Mouse (Mus musculus): ENCODE measurements at regions not wholly inside any gene's neighbourhood (a gene's known extent, or its start where the extent isn't known, plus 50 kb on each side); places are given as distances from the start of the nearest gene placed in this dataset.
A peak's percentile ranks its signal among the peaks of the same experiment; 100 is the strongest.

- 89% methylated on average over 3 of the region's 3 CpGs for WGBS
Measured at GRCm38 (mm10) chr10:98790456-98790855, 123.8 kb upstream of the Atp2b1 start.

GRCm38 (mm10) chr10:98792019-98792741 is 122.0 kb upstream of the Atp2b1 start:
- ATAC-seq (ENCODE audit: insufficient number of reproducible peaks, insufficient read depth, low FRiP score, low TSS enrichment, low read depth), result no peak
- Histone ChIP-seq H3K27ac (no peak overlapping the region), H3K9me3 (no peaks in the 10 kb centered on the region)

More at GRCm38 (mm10) chr10:98790456-98790855, 123.8 kb upstream of the Atp2b1 start:
- Histone ChIP-seq H3K9ac (replicated peaks) (no peak overlapping the region), H3K4me3 (replicated peaks) (no peak overlapping the region), H3K4me1 (replicated peaks) (no peaks in the 10 kb centered on the region), H3K9me3 (no peaks in the 10 kb centered on the region), H3K4me2 (no peak overlapping the region), H3K27ac (no peak overlapping the region), H3K27me3 (no peaks in the 10 kb centered on the region), H3K36me3 (no peaks in the 10 kb centered on the region)
- ATAC-seq (ENCODE audit: insufficient number of reproducible peaks, insufficient read depth, low FRiP score, low TSS enrichment, low read depth), result no peak

DNA sequence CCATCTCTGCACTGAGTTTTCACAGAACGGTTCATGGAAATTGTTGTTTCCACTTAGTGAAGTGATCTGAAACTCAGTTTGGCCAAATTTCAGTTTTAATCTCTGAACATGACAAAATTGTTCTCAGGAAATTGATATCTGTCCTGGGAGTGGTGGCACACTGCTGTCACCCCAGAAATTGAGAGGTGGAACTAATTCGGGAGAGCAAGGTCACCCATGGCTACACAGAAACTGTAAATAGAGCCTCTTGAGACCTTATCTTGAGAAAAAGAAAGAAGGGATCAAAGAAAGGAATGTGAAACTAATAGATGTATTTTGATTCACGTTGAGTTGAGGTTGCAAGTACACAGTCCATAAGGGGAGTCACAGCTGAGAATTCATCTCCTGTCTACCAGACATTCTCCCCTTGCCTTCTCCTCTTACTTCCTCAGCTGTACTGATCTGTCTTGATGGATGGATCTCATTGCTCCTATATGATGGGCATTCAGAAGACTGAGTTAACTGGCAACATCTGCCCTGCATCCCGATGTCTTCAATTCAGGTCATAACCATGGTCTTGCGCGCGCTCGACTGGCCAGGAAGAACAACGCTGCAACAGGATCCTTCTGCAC is 120.2 kb upstream of the Atp2b1 start:
- H3K4me2 ChIP-seq, result no peak overlapping the region
- 88% methylated on average over 9 of the region's 9 CpGs for WGBS
- ATAC-seq (ENCODE audit: insufficient number of reproducible peaks, insufficient read depth, low FRiP score, low TSS enrichment, low read depth), result no peak
- H3K9ac ChIP-seq (replicated peaks), result no peak overlapping the region
- H3K27me3 ChIP-seq, result no peaks in the 10 kb centered on the region
- no peaks in the 10 kb centered on the region for H3K4me1 ChIP-seq (replicated peaks)
- no peaks in the 10 kb centered on the region for H3K36me3 ChIP-seq
- H3K27ac ChIP-seq, result no peak overlapping the region
- no peak overlapping the region for H3K4me3 ChIP-seq (replicated peaks)
- H3K9me3 ChIP-seq, result no peaks in the 10 kb centered on the region

More at GRCm38 (mm10) chr10:98792019-98792741, 122.0 kb upstream of the Atp2b1 start:
- Histone ChIP-seq H3K4me3 (replicated peaks) (no peak overlapping the region), H3K27me3 (no peaks in the 10 kb centered on the region), H3K4me2 (no peak overlapping the region), H3K9ac (replicated peaks) (no peak overlapping the region), H3K4me1 (replicated peaks) (no peaks in the 10 kb centered on the region), H3K36me3 (no peaks in the 10 kb centered on the region)
- WGBS, result 85% methylated on average over 4 of the region's 4 CpGs

GRCm38 (mm10) chr10:98796016-98796415 is 118.2 kb upstream of the Atp2b1 start:
- Histone ChIP-seq H3K9me3 (no peaks in the 10 kb centered on the region), H3K27me3 (no peaks in the 10 kb centered on the region), H3K9ac (replicated peaks) (no peak overlapping the region), H3K4me3 (replicated peaks) (no peak overlapping the region), H3K27ac (no peak overlapping the region), H3K4me2 (no peak overlapping the region), H3K4me1 (replicated peaks) (0 out of 2 replicates have a peak, but pooled peaks cover 4% of the 10 kb centered on the region), H3K36me3 (no peaks in the 10 kb centered on the region)
- no peak for ATAC-seq (ENCODE audit: insufficient number of reproducible peaks, insufficient read depth, low FRiP score, low TSS enrichment, low read depth)
- WGBS, result 94% methylated on average over 3 of the region's 3 CpGs

DNA sequence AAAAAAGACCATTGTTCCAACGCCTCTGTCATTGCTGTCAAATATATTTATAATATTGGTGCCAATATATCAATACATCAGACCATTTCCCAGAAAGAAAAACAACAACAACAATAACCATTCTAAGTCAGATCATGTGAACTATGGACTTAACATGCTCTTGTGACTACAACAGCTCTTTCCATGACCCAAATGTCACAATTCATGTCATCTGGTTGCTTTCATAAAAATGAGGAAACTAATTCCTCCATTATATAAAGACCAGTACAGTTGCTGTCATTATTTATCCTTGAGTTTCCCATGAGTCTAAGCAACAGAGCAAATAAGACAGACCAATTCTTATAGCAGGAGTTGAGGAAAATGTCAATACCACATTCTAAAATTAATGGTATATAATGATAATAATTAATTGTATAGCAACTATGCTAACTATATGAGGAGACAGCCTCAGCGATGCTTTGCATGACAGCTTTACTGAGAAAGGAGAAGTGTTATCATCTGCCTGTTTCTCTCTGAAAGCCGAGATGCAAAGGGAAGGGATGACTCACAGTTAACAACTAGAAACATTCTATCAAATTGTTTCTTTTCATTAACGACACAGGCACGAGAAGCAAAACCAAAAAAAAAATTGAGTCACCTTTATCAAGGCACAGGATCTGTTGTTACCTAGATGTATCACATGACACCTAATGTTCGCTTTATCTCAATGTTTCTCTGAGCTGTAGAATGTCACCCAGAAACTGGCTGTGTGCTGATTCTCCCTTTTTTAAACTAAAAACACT is 115.4 kb upstream of the Atp2b1 start:
- no peak for ATAC-seq (ENCODE audit: insufficient number of reproducible peaks, insufficient read depth, low FRiP score, low TSS enrichment, low read depth)
- H3K4me3 ChIP-seq (replicated peaks), result no peak overlapping the region
- WGBS, result 78% methylated on average over 6 of the region's 6 CpGs
- H3K9me3 ChIP-seq, result no peaks in the 10 kb centered on the region
- H3K9ac ChIP-seq (replicated peaks), result no peak overlapping the region
- 0 out of 2 replicates have a peak, but pooled peaks cover 5% of the 10 kb centered on the region for H3K4me1 ChIP-seq (replicated peaks)
- no peaks in the 10 kb centered on the region for H3K36me3 ChIP-seq
- H3K4me2 ChIP-seq, result no peak overlapping the region
- H3K27me3 ChIP-seq, result no peaks in the 10 kb centered on the region
- no peak overlapping the region for H3K27ac ChIP-seq

- no peaks in the 10 kb centered on the region for H3K27me3 ChIP-seq
- H3K4me1 ChIP-seq (replicated peaks), result 0 out of 2 replicates have a peak, but pooled peaks cover 5% of the 10 kb centered on the region
- no peak overlapping the region for H3K4me3 ChIP-seq (replicated peaks)
- no peaks in the 10 kb centered on the region for H3K9me3 ChIP-seq
- no peak overlapping the region for H3K4me2 ChIP-seq
- no peak overlapping the region for H3K27ac ChIP-seq
- 70% methylated on average over 3 of the region's 3 CpGs for WGBS
- no peak for ATAC-seq (ENCODE audit: insufficient number of reproducible peaks, insufficient read depth, low FRiP score, low TSS enrichment, low read depth)
- no peaks in the 10 kb centered on the region for H3K36me3 ChIP-seq
- no peak overlapping the region for H3K9ac ChIP-seq (replicated peaks)
Measured at GRCm38 (mm10) chr10:98799830-98800229, 114.4 kb upstream of the Atp2b1 start.

DNA sequence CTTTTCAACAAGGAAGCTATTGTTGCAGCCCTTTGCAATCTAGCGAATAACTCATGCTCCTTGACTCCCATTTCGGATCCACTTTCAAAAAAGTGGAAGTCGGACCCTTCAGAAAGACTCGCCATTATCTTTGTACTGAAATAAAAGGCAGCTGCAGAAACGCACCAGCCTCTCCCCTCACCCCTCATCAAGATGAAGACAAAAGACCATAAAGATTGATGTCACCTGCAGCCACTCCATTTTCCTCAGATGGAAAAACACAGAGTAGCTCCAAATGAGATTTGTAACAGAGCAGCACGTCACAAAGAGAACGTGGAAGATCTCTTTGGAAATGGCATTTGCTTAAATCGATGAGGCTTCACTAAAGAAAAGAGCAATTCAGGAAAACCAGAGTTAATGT is 113.3 kb upstream of the Atp2b1 start:
- Histone ChIP-seq H3K4me1 (replicated peaks) (0 out of 2 replicates have a peak, but pooled peaks cover 5% of the 10 kb centered on the region), H3K27ac (no peak overlapping the region), H3K27me3 (no peaks in the 10 kb centered on the region), H3K9me3 (no peaks in the 10 kb centered on the region), H3K36me3 (no peaks in the 10 kb centered on the region), H3K9ac (replicated peaks) (no peak overlapping the region), H3K4me3 (replicated peaks) (no peak overlapping the region), H3K4me2 (no peak overlapping the region)
- 60% methylated on average over 8 of the region's 8 CpGs for WGBS
- ATAC-seq (ENCODE audit: insufficient number of reproducible peaks, insufficient read depth, low FRiP score, low TSS enrichment, low read depth), result no peak

DNA sequence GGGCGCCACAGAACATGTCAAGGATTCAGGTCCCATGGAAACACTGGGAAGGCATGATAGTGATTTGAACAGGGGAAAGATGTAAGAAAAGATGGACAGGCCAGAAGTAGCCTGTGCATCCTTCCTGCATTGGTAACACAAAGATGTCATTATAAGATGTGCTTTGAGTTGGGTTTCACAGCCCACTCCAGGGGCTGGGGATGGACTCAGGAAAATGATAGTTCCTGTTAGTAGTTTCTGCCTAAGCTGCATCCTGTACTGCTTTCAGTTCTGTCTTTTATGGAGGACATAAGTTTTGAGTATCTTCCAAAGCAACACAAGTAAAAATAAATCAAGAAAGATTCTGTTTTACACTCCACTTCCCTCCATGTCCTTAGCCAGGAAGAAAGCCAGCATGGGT is 109.2 kb upstream of the Atp2b1 start:
- H3K4me1 ChIP-seq (replicated peaks), result peaks cover 11% of the 10 kb centered on the region
- no peaks in the 10 kb centered on the region for H3K27me3 ChIP-seq
- no peak overlapping the region for H3K27ac ChIP-seq
- ATAC-seq (ENCODE audit: insufficient number of reproducible peaks, insufficient read depth, low FRiP score, low TSS enrichment, low read depth), result no peak
- 97% methylated on average over 1 of the region's 1 CpGs for WGBS
- H3K4me2 ChIP-seq, result no peak overlapping the region
- no peak overlapping the region for H3K4me3 ChIP-seq (replicated peaks)
- no peaks in the 10 kb centered on the region for H3K9me3 ChIP-seq
- no peaks in the 10 kb centered on the region for H3K36me3 ChIP-seq
- no peak overlapping the region for H3K9ac ChIP-seq (replicated peaks)

DNA sequence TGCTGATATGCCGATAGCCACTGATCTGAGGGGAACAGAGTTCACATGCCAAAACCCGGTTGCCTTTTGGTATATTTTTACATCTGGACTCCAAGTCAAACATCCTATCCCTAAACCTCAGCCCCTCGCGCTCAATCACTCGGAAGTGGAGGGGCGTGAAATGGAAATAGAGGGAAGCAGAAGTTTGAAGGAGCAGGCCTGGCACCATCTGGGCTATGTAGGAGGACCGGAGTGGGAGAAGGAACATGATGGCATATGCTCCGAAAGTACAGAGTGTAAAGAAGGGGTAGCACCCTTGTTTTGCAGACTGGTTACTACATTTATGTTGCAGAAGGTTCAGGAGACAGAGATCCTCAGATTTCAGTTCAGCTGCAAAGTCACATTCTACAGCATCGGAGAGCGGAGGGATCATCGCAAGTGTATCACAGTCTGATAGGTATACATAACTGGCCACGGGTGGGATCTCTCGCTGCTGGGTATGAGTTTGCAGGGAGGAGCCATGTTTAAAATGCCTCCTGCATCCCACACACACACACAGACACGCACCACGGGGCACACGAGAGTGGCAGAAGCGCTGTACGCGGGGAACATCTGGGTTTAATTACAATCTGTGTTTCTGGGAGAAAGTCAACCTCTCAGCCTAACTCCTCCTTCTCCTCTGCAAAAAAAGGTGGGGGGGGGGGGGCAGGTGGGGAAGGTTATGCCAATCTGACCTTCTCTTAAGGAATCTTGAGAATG is 107.2 kb upstream of the Atp2b1 start:
- Histone ChIP-seq H3K4me2 (peak overlapping the region; percentile 19; the same call in 1 of the 2 replicates), H3K9ac (replicated peaks) (no peak overlapping the region), H3K4me1 (replicated peaks) (peaks cover 6% of the 10 kb centered on the region), H3K27ac (0 out of 2 replicates have a peak overlapping the region, but pooled peaks have one; percentile 7), H3K4me3 (replicated peaks) (no peak overlapping the region), H3K36me3 (no peaks in the 10 kb centered on the region), H3K9me3 (no peaks in the 10 kb centered on the region), H3K27me3 (no peaks in the 10 kb centered on the region)
- 0 out of 2 replicates have a peak, but pooled peaks have one; percentile 31 for ATAC-seq (ENCODE audit: insufficient number of reproducible peaks, insufficient read depth, low FRiP score, low TSS enrichment, low read depth)
- 50% methylated on average over 19 of the region's 19 CpGs for WGBS

GRCm38 (mm10) chr10:98808644-98809043 is 105.6 kb upstream of the Atp2b1 start:
- no peak for ATAC-seq (ENCODE audit: insufficient number of reproducible peaks, insufficient read depth, low FRiP score, low TSS enrichment, low read depth)
- no peaks in the 10 kb centered on the region for H3K9me3 ChIP-seq

More at GRCm38 (mm10) chr10:98808644-98809043, 105.6 kb upstream of the Atp2b1 start:
- H3K4me2 ChIP-seq, result no peak overlapping the region
- no peak overlapping the region for H3K9ac ChIP-seq (replicated peaks)
- WGBS, result 86% methylated on average over 4 of the region's 4 CpGs
- no peaks in the 10 kb centered on the region for H3K36me3 ChIP-seq
- H3K27ac ChIP-seq, result no peak overlapping the region
- H3K27me3 ChIP-seq, result no peaks in the 10 kb centered on the region
- no peak overlapping the region for H3K4me3 ChIP-seq (replicated peaks)
- H3K4me1 ChIP-seq (replicated peaks), result peaks cover 6% of the 10 kb centered on the region

All from limb, embryonic 12.5 days (tissue).